Mouse (Mus musculus) heart, postnatal 25 days (tissue): ENCODE data around the gene Asah2. TPM values are rescaled to one million over a fixed set of nuclear protein-coding genes. Genes with fewer than 3 reads are reported as not detected.
"Not testable (repeated sequence)": the region's sequence is repeated elsewhere in the genome, so short reads cannot be mapped to it uniquely, and the experiment has no call there.

Source experiments
- DNase-seq: peaks from one replicate; pipeline ENCODE4 v3.0.0; 2022; ENCODE audit warnings: low spot score
- intact Hi-C: fragments of 180-260 bp; cut with DNase I; formaldehyde crosslinking; loops from one replicate; pipeline ENCODE4 v1.15.1; 2025
- total RNA-seq, 2 experiments: library from RNA; stranded (reverse); gene quantifications; 2 replicates each; pipeline ENCODE4 v1.2.3; 2021

Asah2 gene
- total RNA-seq, 2 experiments from 2014 or later: 11.3 to 12.3 TPM

- DNase-seq: no peak
- intact Hi-C loops: loop anchor here (5.0 kb wide), 2 partner anchors 134 to 286 kb away; no protein-coding TSS in a partner anchor
These were observed 1.3 kb downstream of the Asah2 start for GRCm38 (mm10) chr19:32106750-32107149.

GRCm38 (mm10) chr19:32104217-32104616 is 3.8 kb downstream of the Asah2 start:
- intact Hi-C loops: loop anchor here (5.0 kb wide), 1 partner anchor 77 kb away; no protein-coding TSS in a partner anchor
- no peak for DNase-seq

GRCm38 (mm10) chr19:32102976-32103300 is 5.1 kb downstream of the Asah2 start:
- intact Hi-C loops: loop anchor here (5.0 kb wide), 1 partner anchor 76 kb away; no protein-coding TSS in a partner anchor
- DNase-seq: no peak

- no peak for DNase-seq
- intact Hi-C loops: loop anchor here (5.0 kb wide), 1 partner anchor 75 kb away; no protein-coding TSS in a partner anchor
These were observed 5.6 kb downstream of the Asah2 start for GRCm38 (mm10) chr19:32102294-32102975.

GRCm38 (mm10) chr19:32098582-32098981 is 9.4 kb downstream of the Asah2 start:
- no peak for DNase-seq
- intact Hi-C loops: no loop called here

GRCm38 (mm10) chr19:32092358-32092757 is 15.7 kb downstream of the Asah2 start:
- intact Hi-C loops: no loop called here
- no peak for DNase-seq

- no peak for DNase-seq
- intact Hi-C loops: no loop called here
These were observed 17.2 kb downstream of the Asah2 start for GRCm38 (mm10) chr19:32090804-32091203.

- DNase-seq: no peak
- intact Hi-C loops: no loop called here
These were observed 19.4 kb downstream of the Asah2 start for GRCm38 (mm10) chr19:32088570-32088969.

- intact Hi-C loops: no loop called here
- no peak for DNase-seq
These were observed 20.1 kb downstream of the Asah2 start for GRCm38 (mm10) chr19:32087736-32088470.

- intact Hi-C loops, DNase-seq: not testable (repeated sequence)
These were observed 23.2 kb downstream of the Asah2 start for GRCm38 (mm10) chr19:32084813-32085212.

- no peak for DNase-seq
- intact Hi-C loops: no loop called here
These were observed 37.7 kb downstream of the Asah2 start for GRCm38 (mm10) chr19:32070340-32070739.

- intact Hi-C loops: no loop called here
- DNase-seq: no peak
These were observed 38.4 kb downstream of the Asah2 start for GRCm38 (mm10) chr19:32069598-32069997.

GRCm38 (mm10) chr19:32067669-32068068 is 40.3 kb downstream of the Asah2 start:
- DNase-seq: no peak
- intact Hi-C loops: no loop called here

- no peak for DNase-seq
- intact Hi-C loops: no loop called here
These were observed 46.7 kb downstream of the Asah2 start for GRCm38 (mm10) chr19:32061294-32061693.

GRCm38 (mm10) chr19:32056252-32056651 is 51.8 kb downstream of the Asah2 start:
- no peak for DNase-seq
- intact Hi-C loops: no loop called here

GRCm38 (mm10) chr19:32055725-32056124 is 52.3 kb downstream of the Asah2 start:
- intact Hi-C loops: no loop called here
- DNase-seq: no peak

- DNase-seq: no peak
These were observed 56.8 kb downstream of the Asah2 start for GRCm38 (mm10) chr19:32051251-32051650.

GRCm38 (mm10) chr19:32032881-32033280 is 75.1 kb downstream of the Asah2 start:
- intact Hi-C loops: loop anchor here (5.0 kb wide), 2 partner anchors 134 to 454 kb away; partner anchors contain the start of gene Minpp1
- no peak for DNase-seq

More at GRCm38 (mm10) chr19:32051251-32051650, 56.8 kb downstream of the Asah2 start:
- intact Hi-C loops: no loop called here

GRCm38 (mm10) chr19:32030430-32030829 is 77.6 kb downstream of the Asah2 start:
- intact Hi-C loops: loop anchor here (5.0 kb wide), 2 partner anchors 137 to 457 kb away; partner anchors contain the start of gene Minpp1
- no peak for DNase-seq

GRCm38 (mm10) chr19:32025443-32025842 is 82.6 kb downstream of the Asah2 start:
- no peak for DNase-seq
- intact Hi-C loops: loop anchor here (5.0 kb wide), 2 partner anchors 53 to 77 kb away; no protein-coding TSS in a partner anchor

GRCm38 (mm10) chr19:32019722-32020121 is 88.3 kb downstream of the Asah2 start:
- intact Hi-C loops: no loop called here
- no peak for DNase-seq
